Mouse (Mus musculus): ENCODE data around the gene Hpse2.
"Not testable (repeated sequence)": the region's sequence is repeated elsewhere in the genome, so short reads cannot be mapped to it uniquely, and the experiment has no call there.

The Hpse2 gene

DNA sequence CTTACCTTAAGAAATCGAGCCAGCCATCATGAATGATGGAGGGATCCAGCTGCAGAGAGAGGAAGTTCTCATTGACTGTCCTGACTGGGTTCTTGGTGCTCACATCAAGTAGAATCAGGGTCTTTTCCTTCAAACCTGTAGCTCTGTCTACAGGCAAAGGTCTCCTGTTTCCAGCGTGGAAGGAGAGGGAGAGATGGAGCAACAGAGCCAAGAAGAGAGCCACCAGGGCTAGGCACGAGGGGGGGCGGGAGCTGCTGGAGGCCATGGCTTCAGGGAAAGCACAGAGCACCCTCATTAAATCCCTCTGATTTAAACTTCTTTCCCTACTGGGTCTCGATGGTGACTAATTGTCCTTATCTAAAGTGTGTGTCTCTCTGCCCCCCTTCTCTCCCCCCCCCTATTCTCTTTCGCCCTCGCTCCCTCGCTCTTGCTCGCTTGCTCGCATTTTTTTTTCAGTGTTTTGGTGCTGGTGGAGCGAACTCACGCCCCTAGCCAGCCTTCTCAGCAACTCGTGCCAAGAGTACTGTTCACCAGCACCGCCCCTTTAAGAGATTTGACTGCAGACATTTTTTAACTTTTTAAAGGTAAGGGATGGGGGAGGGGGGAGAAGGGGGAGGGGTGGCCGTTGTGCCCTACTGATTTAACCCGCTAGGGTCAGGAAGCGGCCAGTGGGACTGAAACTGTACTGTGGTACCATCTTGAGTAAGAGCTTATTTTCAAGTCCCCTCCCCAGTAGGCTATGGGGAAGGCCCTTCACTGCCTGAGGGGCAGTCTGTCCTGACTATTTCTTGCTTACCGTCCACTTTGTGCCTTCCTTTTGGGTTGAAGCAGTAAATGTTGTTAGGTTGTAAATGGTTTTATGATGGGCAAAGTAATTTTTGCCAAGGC, at the start of gene Hpse2:
Hpse2 (minus strand) TSS at position 339 of the 888 bp plus-strand sequence.
- peak; percentile 32 for DNase-seq (ENCODE audit: extremely low spot score, low spot score)

DNA sequence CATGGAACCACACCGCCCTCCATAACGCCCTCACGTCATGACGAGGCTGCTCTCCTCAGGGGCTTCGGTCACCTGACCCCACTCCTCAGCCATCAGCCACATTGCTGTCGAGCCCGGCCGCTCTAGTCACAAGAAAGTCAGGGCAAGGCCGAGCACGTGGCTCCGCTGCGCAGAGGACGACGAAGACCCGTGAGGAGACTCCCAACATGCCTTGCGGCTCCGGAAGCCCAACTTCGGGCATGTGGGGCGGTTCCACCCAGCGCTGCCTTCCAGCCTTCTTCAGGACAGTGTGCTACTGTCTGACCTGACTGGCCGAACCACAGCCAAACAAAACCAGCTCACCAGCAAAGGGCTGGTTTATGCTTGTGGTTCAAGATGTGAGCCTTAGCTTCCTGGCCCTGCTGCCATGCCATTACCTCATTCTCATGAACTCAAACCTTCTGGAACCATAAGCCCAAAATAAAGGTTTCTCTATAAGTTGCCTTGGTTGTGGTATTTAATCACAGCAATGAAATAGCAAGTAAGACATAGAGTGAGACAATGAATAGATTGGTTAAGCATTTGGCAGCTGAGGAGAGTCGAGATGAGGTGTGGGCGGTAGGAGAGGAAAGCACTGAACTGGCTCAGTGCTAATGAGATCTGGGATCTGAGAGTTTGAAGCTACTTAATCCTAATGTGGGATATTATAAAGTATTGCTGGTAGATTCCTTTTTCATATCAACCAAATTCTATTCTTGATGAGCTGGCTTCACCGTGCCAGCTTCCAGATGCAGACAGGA, 39.5 kb upstream of the Hpse2 start:
- DNase-seq (ENCODE audit: extremely low spot score, low spot score) = no peak

DNA sequence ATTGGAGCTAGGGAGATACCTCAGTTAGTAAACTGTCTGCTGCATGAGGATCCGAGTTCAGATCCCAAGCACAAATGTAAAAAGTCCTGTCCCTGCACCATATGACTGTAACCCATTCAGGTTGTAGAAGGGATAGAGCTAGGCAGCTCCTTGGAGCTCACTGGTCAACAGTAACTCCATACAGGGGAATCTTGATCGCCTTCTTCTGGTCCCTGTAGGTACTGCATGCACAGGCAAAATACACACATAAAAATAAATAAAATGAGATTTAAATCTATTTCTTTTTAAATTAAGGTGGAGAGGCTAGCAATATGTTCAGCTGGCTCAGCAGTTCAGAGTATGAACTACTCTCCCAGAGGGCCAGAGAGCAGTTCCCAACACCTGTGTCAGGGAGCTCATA, 35.9 kb upstream of the Hpse2 start:
- DNase-seq (ENCODE audit: extremely low spot score, low spot score) = no peak

DNA sequence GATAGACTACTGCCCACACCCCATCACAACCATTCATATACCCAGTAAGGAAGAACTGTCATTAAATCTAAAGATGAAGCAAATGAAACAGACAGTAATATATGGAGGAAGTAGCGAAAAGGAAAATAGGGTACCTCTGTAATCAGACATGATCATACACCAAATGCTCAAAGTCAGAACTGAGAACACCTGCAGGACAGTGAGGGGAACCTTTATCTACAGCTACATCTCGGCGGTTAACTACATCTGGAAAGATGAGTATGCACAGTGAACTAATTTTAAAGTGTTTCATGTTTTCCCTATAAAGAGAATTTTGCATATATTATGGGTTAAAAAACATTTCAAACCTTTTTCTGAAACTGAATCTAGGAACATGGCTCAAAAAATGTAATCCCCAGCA, 32.4 kb upstream of the Hpse2 start:
- DNase-seq (ENCODE audit: extremely low spot score, low spot score) = no peak

DNA sequence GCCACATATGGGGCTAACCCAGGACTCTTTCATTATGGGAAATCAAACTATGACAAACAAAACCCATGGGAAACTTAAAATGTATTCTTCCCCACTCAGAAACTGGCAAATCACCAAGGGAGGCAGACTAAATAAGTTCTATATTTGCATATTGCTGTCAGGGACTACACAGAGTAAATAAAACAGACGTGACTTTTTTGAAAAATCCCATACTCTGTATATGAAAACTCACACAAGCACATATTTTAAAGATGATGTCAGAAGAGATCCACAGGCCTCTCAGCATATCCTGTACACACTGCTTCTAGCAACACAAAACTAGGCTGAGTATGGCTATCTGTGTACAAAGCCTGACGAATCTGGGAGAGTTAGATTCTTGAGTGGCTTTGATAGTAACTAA, 27.4 kb upstream of the Hpse2 start:
- DNase-seq (ENCODE audit: extremely low spot score, low spot score) = no peak

DNA sequence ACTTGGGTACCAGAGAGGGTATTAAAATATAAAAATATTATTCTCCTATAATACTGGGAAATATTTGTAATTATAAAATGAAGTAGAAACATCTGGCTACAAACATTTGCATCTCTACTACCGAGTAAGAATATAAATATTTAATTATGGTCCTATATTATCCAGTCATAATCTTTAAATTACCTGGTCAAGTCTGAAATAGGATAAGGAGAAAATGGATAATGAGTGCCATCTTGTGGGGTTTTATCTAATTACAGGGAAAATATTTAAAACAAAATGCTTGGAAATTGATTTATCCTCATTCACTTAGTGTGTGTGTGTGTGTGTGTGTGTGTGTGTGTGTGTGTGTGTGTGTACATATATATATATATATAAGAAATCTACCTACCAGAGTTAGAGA, 19.0 kb upstream of the Hpse2 start:
- DNase-seq (ENCODE audit: extremely low spot score, low spot score) = no peak

DNA sequence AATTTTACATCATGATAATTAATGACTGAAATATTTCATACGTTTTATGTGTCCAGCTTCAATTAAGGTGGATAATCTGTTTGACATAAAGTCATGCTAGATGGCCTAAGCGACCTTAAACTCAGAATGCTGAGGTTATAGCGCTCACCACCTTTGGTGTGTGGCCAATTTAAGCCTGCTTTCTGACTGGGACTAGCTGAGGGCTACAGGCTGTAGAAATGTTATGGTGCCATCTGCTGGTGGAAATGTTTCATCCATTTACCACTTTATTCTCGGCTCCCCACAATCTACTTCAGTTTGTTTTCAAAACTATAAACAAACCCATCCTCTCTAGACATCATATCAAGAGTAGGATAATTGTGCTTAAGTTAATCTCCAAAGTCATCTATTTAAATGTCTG, 8.2 kb upstream of the Hpse2 start:
- peak; percentile 20 for DNase-seq (ENCODE audit: extremely low spot score, low spot score)

DNA sequence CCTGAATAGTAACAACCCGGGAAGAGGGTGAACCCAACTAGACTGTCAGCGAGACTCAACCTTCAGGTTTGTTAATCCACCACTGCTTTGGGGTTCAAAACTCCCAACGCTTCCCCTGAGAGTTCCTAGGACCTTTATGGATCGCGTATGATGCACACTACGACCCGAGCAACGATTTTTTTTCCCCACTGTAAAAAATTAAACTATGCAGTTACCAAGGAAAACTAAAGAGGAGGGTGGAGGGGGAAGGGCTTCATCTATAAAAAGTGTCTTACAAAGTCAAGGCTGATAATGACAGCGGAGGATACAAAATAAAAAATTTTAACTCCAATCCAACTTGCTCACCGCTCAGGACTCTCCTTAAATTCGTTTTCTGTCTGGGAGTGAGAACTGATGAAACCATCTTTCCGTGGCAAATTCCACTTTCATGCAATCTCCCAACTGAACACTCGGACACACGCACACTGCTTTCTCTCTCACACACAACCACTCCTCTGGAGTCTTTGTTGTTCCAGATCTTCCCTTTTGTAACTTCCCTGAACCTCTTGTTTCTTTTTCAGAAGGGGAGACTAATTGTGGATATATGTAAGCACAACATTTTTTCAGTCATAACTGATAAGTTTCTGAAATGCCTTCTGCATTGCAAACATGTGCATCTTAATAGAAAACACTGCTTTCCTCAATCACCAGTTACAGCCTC, 934 bp downstream of the Hpse2 start:
- peak; percentile 26 for DNase-seq (ENCODE audit: extremely low spot score, low spot score)

DNA sequence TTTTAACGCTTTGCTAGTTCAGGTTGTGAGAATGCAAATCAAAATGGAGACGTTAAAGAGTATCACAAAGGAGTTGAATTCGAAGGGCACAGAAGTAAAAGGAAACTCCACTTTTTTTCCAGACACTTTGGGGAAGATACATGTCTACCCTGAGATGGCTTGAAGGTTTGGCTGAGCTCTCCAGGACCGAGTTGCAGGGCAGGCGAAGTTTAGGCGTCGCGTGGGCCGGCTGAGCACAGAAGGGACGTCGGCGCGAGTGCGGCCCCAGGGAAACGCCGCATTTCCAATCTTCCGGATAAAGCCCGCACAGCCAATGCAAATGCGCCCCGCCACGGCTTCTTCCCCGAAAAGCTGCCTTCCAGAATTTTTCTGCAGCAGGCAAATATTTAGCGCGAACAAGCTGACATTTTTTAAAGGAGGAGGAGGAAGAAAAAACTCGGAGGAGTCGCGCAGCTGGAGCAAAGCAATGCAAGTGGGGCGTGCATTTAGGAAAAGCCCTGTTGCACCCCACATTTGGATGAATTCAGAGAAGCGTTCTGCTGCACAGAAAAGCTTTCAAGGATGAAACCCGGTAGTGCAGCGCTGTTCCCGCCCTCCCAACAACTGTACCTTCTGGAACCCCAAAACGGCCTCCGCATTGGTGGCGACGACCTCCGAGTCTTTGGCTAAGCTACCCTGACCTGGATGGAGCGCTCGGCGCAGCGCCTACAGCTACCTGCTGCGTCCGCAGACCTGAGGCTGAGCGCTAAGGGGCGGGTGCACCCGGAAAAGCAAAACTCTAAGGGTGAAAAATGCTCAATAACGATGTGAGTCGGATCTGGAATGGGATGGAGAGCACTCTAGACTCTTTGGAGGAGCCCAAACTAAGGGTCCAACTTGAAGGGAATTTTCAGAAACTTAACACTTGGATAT, 1.9 kb downstream of the Hpse2 start:
- DNase-seq (ENCODE audit: extremely low spot score, low spot score) = peak; percentile 65

DNA sequence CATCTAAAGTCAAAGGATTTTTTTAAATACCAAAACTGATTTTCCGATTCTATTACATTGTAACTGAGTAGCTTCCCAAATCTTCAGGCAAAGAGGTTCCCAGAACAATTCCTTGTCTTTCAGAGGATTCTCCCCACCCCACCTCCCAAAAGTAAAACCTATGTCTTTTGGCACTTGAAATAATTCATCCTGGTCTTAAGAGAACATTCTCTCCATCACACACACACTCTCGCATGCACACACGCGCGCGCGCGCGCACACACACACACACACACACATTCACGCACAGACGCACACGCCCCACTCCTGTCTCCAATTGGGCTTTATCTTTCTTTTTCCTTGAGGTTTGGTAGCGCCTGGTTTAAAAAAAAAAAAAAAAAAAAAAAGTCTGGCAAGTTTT, 2.7 kb downstream of the Hpse2 start:
- peak; percentile 33 for DNase-seq (ENCODE audit: extremely low spot score, low spot score)

DNA sequence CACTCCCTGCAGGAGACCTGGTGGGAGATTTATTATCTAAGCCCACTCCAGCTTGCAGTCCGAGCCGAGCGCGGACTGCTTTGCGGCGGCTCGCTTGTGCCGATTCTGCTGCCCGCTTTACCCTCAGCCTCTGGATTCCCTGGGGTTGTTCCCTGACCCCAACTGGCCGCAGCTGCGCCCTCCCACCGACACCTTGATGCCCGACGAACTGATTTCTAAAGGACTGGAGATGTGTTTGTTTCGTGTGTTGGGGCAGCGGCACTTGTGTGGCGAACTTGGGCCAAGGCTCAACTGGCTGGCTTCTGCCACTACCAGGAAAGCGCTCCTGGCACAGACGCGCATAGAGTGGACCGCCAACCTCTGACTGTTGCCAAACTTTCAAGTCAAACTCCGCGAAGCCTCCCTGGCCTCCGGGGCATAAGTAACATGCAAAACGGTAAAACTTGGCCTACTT, 3.1 kb downstream of the Hpse2 start:
- DNase-seq (ENCODE audit: extremely low spot score, low spot score) = peak; percentile 67

DNA sequence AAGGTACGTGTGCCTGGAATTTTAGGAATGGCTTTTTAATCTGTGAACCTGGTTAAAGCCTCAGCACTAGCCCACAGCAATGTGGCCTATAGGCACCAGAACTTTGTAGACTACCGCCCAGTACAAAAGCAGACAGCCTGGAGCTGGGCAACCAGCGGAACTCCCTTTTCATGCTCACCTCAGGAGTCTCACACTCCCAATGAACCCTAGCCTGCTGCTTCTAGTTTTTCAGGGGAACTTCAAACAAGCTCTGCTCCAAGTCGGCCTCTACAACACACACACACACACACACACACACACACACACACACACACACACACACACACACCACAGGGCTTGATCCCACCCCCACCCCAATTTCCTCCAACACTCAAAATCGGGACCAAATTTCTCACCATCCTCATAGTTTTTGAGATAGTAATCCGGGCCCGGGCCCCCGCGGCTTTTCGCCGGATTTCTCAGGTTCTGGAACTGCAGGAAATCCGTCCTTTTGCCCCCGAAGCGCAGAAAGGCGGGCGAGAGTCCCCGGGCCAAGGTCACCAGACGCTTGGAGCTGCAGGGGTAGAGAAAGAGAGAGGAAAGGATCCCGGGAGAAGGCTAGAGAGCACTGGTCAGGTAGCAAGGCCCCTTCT, 3.7 kb downstream of the Hpse2 start:
- peak; percentile 42 for DNase-seq (ENCODE audit: extremely low spot score, low spot score)

DNA sequence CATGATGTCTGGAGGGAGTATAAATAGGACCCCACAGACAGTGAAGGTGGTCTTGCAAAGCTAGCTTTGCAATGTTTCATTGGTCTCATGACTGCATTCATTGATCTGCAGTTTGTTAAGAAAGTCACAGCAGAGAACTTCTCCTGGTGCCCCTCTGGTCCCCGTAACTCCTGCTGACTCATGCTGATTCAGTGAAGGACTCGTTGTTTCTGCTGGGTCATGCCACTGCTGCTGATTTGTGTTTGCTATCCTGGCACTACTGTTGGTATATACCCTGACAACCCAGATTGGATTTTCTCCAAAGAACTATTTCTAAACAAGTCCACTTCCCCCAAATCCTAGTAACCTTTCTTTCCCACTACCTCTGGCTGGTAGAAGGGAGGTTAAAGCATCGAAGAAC, 29.3 kb downstream of the Hpse2 start:
- no peak for DNase-seq (ENCODE audit: extremely low spot score, low spot score)

DNA sequence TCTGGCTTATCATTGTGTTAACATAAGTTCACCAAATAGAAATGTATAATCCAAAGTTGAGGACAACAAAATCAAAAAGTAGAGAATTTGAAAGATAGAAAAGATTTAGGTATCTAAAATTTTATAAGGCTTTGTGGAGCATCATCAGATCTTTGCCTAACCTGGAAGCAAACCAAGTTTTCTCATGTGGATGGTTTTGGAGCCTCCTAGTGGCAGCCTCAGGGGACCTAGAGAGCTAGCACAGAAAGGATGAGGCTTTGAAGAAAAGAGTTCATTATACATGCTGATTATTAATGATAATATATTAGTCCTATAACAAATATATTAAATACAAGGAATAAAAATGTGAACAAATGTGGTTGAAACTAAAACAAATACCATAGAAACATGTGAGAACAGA, 77.0 kb downstream of the Hpse2 start:
- DNase-seq (ENCODE audit: extremely low spot score, low spot score) = peak; percentile 16

DNA sequence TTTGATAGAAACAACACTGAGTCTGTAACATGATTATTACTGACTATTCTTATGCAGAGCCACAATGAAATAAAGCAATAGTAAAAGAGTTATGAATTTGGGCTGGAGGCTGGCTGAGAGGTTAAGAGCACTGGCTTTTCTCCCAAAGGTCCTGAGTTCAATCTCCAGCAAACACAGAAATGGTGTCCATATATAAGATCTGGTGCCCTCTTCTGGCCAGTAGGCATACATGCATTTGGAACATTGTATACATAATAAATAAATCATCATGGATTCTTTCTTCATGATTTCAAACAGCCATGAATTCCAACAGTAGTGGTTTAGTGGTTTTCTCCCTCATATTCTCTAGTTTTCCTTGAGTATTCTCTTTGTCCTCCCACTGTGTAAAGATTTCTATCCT, 81.4 kb downstream of the Hpse2 start:
- no peak for DNase-seq (ENCODE audit: extremely low spot score, low spot score)

DNA sequence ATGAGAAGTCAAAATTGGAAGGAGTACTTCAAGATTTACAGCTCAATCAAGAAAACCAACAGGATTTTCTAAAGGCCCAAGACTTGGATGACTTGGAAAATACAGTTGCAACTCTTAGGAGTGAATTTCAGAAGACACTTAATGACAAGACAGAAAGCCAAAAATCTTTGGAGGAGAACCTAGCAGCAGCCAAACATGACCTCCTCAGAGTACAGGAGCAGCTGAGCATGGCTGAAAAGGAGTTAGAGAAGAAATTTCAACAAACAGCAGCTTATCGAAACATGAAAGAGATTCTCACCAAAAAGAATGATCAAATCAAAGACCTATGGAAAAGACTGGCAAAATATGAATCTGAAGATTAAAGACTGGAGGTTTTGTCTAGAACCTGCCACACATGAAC, 106.8 kb downstream of the Hpse2 start:
- DNase-seq (ENCODE audit: extremely low spot score, low spot score) = not testable (repeated sequence)

DNA sequence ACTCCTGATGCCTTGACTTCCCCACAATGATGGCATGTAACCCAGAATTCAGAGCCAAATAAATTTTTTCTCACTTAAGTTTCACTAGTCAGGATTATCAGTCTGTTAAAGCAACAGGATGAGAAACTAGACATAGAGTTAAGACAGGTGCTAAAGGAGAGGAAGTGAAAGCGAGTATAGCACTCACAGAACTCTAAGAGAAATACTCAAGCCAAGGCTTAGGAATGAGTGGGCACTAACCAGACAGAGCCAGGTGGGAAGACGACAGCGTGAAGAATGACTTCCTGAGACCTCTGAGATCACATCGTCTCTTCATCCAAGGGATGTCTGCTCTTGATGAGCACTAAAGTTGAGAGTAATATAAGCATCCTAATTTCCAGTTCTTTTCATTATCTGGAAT, 144.2 kb downstream of the Hpse2 start:
- DNase-seq (ENCODE audit: extremely low spot score, low spot score) = no peak

DNA sequence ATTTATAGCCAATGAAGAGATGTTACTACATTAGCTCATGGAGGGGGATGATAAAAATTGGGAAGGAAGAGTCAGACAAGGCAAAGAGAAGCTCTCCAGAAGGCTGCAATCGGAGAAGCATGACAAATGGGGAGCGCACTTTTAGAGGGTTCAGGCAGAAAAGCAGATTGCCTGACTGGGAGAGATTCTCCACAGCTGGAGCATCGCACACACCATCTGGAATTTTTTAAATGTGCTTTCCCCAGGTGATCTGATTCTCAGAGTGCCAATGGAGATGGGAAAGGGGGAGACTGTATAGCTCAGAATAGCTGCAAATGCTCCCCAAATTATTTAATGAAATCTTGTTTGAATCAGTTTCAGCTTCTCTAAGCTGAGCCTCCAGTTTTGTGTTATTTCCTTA, 156.4 kb downstream of the Hpse2 start:
- no peak for DNase-seq (ENCODE audit: extremely low spot score, low spot score)

DNA sequence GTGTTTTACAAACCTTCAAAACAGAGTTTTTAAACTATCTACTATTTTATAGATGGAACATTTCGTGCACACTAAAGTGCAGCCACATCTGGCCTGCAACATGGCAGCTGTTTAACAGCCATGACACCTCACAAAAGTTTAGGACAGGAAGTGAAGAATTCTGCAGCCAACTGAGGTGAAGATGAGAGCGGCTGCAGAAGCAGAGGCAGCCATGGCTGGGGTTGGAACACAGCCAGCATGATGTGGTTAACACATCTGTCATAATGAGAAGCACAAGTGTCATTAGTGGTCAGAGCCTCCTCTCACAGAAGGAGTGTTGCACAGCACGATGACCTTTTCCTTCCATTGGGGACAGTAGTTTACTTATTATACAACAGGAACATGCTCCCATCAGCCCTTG, 194.6 kb downstream of the Hpse2 start:
- no peak for DNase-seq (ENCODE audit: extremely low spot score, low spot score)

DNA sequence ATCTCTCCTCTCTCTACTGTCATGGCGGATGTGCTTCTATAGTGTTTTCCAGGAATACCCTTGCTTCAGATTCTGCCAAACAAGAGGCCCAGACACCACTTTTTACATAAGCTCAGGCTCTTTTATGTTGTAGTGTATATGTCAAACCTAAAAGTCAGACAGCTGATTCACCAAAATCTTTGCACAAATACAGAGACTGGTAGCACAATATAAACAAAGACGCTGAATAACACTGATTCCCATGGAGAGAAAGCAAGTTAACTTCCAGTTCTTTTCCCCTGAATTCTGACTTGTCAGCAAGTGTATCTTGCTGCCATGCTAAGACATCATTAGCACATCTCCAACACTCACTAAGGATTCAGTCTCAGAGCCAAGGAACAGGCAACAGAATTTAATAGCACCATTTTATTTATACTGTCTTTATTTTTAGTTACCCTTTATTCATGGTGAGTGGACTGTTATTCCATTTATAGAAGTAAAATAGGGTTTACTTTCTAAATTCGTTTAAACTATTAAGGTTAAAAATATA, 212.7 kb downstream of the Hpse2 start:
- DNase-seq (ENCODE audit: extremely low spot score, low spot score) = no peak

Measured in neural tube, embryonic 10.5 days (tissue).